Mouse (Mus musculus): ENCODE measurements around the gene Mrpl2. TPM values are rescaled to one million over a fixed set of nuclear protein-coding genes. Genes with fewer than 3 reads are reported as not detected.

Gene Mrpl2
- polyA plus RNA-seq, 1 experiment from 2014 or later = 81.9 TPM

DNA sequence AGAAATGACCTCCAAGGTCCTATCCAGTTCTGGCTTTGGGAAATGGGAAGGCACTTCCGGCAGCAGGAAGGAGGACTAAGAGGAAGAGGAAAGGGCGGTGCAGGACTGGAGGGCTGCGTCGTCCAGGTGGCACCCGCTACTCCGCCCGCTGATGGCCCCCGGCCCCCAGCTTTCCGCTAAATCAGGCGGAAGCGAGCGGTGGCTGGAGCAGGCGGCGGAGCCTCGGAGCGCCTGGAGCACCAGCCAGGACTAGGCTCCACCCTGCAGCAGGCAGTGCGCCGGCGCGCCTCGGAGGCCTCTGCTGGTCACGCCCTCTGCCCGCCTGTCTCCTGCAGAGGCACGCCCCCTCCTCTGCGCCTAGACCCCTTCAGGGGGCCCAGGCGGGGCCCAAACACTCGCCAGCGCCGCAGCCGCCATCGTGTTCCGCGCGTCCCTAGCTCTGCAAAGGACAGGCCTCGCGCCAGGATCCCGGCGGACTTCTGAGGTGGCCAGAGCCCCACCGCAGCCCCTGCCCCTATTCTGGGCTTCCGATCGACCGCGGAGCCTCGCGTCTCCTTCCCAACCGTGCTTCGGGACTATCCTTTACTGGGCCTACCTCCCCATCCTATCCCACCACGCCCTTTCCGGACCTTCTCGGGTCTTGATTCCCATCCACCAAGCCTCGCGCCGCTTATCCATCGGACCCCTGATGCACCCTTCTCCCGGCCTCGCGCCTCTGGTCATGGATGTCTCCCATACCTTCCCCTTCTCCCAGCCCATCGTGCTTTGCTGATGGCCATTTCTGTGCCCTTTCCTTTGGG is 4.4 kb downstream of the Mrpl2 start, which contains the start of gene Cul7:
Cul7 (plus strand) TSS at position 106 of the 800 bp plus-strand sequence.
- no peaks in the 10 kb centered on the region for H3K27me3 ChIP-seq
- H3K4me1 ChIP-seq = peaks cover 43% of the 10 kb centered on the region
- peak within 1 kb of the TSS; percentile 87 for H3K4me2 ChIP-seq (replicated peaks)
- peak within 1 kb of the TSS; percentile 73 for H3K4me3 ChIP-seq
- H3K36me3 ChIP-seq = peaks cover 19% of the 10 kb centered on the region; the same call in 1 of the 2 replicates
- peak; percentile 95 for ATAC-seq (replicated peaks)
- peak within 1 kb of the TSS; percentile 92 for H3K9ac ChIP-seq (replicated peaks)
- under 1% methylated on average over 58 of the region's 58 CpGs for WGBS
- peak within 1 kb of the TSS; percentile 92 for H3K27ac ChIP-seq (replicated peaks)
- H3K9me3 ChIP-seq = no peaks in the 10 kb centered on the region

DNA sequence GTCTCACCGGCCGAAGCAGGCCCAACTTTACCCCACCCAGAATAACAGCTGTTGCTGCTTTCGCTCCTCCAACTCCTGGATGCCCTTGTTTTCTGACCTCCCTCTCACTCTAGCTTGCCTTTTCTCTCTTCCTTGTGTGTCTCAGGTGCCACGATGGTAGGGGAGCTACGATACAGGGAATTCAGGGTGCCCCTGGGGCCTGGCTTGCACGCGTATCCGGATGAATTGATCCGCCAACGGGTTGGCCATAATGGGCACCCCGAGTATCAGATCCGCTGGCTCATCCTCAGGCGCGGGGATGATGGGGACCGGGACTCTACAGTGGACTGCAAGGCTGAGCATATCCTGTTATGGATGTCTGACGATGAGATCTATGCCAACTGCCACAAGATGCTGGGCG is 5.3 kb downstream of the Mrpl2 start:
- Histone ChIP-seq H3K9me3 (no peaks in the 10 kb centered on the region), H3K27ac (replicated peaks) (no peak overlapping the region), H3K4me2 (replicated peaks) (peak overlapping the region; percentile 87), H3K9ac (replicated peaks) (peak overlapping the region; percentile 92), H3K27me3 (no peaks in the 10 kb centered on the region), H3K36me3 (peaks cover 25% of the 10 kb centered on the region; the same call in 1 of the 2 replicates), H3K4me1 (peaks cover 42% of the 10 kb centered on the region), H3K4me3 (peak overlapping the region; percentile 73)
- 79% methylated on average over 17 of the region's 17 CpGs for WGBS
- ATAC-seq (replicated peaks) = no peak

DNA sequence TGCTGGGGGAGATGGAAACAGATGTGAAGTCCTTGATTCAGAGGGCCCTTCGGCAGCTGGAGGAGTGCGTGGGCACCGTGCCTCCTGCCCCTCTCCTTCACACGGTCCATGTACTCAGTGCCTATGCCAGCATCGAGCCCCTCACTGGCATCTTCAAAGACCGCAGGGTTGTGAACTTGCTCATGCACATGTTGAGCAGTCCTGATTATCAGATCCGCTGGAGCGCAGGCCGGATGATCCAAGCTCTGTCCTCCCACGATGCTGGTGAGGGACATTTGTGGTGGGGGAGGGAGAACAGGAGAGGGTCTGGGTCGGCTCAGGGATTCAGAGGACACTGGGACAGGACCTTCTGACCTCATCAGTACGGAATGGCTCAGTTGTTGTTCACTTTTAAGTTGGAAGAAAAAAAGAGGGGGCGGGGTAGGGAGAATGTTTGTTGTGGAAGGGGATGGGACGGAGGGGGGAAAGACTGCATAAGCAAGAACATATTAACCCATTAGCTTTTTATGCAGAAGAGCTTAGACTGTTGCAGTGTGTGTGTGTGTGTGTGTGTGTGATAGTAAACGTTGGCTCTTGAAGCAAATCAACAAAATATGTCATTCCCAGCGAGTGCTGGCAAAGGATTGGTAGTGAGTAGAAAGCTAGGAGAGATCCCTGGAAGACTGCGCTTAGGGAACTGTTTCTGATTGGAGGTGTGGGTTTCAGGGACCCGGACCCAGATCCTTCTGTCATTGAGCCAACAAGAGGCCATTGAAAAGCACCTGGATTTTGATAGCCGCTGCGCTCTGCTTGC is 5.9 kb downstream of the Mrpl2 start:
- H3K27me3 ChIP-seq = no peaks in the 10 kb centered on the region
- H3K27ac ChIP-seq (replicated peaks) = no peak overlapping the region
- peak overlapping the region; percentile 73 for H3K4me3 ChIP-seq
- WGBS = 74% methylated on average over 20 of the region's 20 CpGs
- H3K9me3 ChIP-seq = no peaks in the 10 kb centered on the region
- peak overlapping the region; percentile 92 for H3K9ac ChIP-seq (replicated peaks)
- ATAC-seq (replicated peaks) = no peak
- H3K4me1 ChIP-seq = peaks cover 36% of the 10 kb centered on the region
- peaks cover 32% of the 10 kb centered on the region; the same call in 1 of the 2 replicates for H3K36me3 ChIP-seq
- H3K4me2 ChIP-seq (replicated peaks) = peak overlapping the region; percentile 87

DNA sequence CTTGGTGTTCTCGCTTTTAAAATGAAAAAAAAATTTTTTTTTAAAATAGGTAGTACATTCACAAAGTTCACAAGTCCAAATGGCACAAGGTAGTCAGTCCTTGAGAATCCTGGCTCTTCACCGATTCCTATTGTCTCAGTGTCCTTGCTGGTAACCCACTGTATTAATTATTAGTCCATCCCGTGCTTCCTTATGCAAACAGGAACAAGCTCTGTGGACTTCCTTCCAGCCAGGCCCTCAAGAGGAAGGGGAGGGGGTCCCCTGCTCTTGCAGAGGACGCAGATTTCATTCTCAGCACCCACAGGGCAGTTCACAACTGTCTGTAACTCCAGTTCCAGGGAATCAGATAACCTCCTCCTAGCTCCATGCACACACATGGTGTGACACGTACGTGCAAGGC is 10.0 kb downstream of the Mrpl2 start:
- no peak for ATAC-seq (replicated peaks)
- Histone ChIP-seq H3K4me2 (replicated peaks) (no peak overlapping the region), H3K9ac (replicated peaks) (no peak overlapping the region), H3K4me3 (no peak overlapping the region), H3K36me3 (peaks cover 69% of the 10 kb centered on the region), H3K27me3 (no peaks in the 10 kb centered on the region), H3K9me3 (no peaks in the 10 kb centered on the region), H3K27ac (replicated peaks) (no peak overlapping the region), H3K4me1 (peaks cover 20% of the 10 kb centered on the region)
- WGBS = 85% methylated on average over 6 of the region's 6 CpGs

DNA sequence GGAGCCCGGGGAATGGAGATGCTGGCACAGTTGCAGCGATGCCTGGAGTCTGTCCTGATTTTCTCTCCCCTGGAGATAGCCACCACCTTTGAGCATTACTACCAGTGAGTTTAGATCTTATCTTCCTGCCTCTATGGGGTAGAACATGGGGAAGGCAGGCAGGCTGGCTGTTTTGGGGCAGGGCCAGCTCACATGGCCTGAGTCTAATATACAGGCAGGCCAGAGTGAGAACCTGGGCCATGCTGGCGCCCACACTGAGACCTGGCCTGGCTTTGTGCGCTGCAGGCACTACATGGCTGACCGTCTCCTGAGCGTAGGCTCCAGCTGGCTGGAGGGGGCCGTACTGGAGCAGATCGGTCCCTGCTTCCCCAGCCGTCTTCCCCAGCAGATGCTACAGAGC is 15.3 kb downstream of the Mrpl2 start:
- Histone ChIP-seq H3K27ac (replicated peaks) (no peak overlapping the region), H3K9ac (replicated peaks) (no peak overlapping the region), H3K4me1 (no peaks in the 10 kb centered on the region), H3K4me2 (replicated peaks) (no peak overlapping the region), H3K4me3 (no peak overlapping the region), H3K36me3 (peaks cover 86% of the 10 kb centered on the region), H3K9me3 (no peaks in the 10 kb centered on the region), H3K27me3 (no peaks in the 10 kb centered on the region)
- ATAC-seq (replicated peaks) = no peak
- 96% methylated on average over 9 of the region's 9 CpGs for WGBS

DNA sequence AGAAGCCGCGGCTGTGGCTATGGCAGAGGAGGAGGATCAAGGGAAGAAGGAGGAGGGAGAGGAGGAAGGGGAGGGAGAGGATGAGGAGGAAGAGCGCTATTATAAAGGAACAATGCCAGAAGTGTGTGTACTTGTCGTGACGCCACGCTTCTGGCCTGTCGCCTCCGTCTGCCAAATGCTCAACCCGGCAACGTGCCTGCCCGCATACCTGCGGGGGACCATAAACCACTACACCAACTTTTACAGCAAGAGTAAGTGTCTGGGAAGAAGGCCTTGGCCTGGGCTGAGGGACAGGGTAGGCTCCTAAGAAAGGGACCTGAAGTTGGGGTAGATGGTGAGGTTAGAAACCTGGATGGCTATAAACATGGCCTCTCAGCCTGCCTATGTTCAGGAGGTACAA is 16.0 kb downstream of the Mrpl2 start:
- Histone ChIP-seq H3K4me3 (no peak overlapping the region), H3K36me3 (peaks cover 84% of the 10 kb centered on the region), H3K4me2 (replicated peaks) (no peak overlapping the region), H3K27ac (replicated peaks) (no peak overlapping the region), H3K27me3 (no peaks in the 10 kb centered on the region), H3K9ac (replicated peaks) (no peak overlapping the region), H3K9me3 (no peaks in the 10 kb centered on the region), H3K4me1 (no peaks in the 10 kb centered on the region)
- no peak for ATAC-seq (replicated peaks)
- WGBS = 89% methylated on average over 12 of the region's 12 CpGs

DNA sequence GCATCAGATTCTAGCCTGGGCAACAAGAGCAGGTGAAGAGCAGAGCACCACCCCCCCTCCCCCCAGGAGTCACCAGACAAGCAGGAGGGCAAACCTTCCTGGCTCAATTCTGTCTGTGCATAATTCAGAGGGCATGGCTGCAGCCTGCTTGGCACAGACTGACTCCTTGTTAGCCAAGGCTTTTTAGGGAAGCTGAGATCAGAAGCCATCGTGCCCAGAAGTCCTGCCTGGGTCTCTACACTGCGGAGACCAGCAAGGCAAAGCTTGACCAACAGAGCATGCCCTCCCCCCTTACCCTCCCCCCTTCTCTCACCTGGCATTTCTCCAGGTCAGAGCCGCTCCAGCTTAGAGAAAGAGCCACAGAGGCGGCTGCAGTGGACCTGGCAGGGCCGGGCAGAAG is 16.7 kb downstream of the Mrpl2 start:
- H3K4me1 ChIP-seq = no peaks in the 10 kb centered on the region
- WGBS = 88% methylated on average over 5 of the region's 5 CpGs
- ATAC-seq (replicated peaks) = no peak
- no peak overlapping the region for H3K4me2 ChIP-seq (replicated peaks)
- H3K4me3 ChIP-seq = no peak overlapping the region
- no peaks in the 10 kb centered on the region for H3K9me3 ChIP-seq
- no peak overlapping the region for H3K9ac ChIP-seq (replicated peaks)
- H3K27me3 ChIP-seq = no peaks in the 10 kb centered on the region
- H3K36me3 ChIP-seq = peaks cover 80% of the 10 kb centered on the region
- no peak overlapping the region for H3K27ac ChIP-seq (replicated peaks)

DNA sequence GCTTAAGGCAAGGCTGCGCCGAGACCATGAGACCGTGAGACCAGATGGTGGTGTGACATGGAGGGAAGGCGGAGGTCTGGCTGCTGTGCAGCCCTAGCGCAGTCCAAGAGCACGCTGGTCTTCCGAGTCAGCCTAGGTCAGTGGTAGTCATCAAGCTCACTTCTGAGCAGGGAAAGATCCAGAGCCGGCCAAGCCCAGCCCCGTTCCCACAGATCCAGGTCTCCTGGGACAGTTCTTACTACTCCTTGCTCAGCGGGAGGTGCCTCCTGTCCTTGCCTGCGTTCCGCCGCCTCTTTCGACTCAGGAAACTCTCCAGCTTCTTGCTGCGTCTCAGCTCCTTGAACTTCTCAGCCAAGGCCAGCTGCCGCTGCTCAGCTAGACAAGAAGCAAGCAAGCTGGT is 21.7 kb downstream of the Mrpl2 start:
- peaks cover 53% of the 10 kb centered on the region for H3K36me3 ChIP-seq
- ATAC-seq (replicated peaks) = no peak

DNA sequence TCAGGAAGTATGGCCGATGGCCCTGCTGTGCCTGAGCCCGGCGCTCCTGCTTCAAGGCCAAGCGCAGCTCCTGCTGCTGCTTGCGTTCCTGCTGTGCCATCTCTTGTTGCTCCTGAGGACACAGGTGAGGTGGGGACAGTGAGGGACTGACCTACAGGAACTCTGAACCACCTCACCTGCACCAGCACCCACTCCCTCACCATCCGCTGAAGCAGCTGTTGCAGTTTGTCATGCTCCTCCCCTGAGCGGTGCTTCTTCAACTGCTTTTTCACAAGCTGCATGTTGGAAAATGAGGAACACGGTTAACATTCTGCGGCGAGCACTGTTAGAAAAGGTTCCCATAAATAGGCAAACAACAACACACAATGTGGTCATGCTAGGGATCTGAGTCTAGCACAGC is 23.9 kb downstream of the Mrpl2 start:
- Histone ChIP-seq H3K4me2 (replicated peaks) (no peak overlapping the region), H3K27ac (replicated peaks) (no peak overlapping the region), H3K36me3 (peaks cover 34% of the 10 kb centered on the region), H3K9me3 (no peaks in the 10 kb centered on the region), H3K4me1 (peaks cover 18% of the 10 kb centered on the region), H3K9ac (replicated peaks) (no peak overlapping the region), H3K4me3 (no peak overlapping the region), H3K27me3 (no peaks in the 10 kb centered on the region)
- no peak for ATAC-seq (replicated peaks)
- WGBS = 96% methylated on average over 10 of the region's 10 CpGs

More for the DNA sequence above, 21.7 kb downstream of the Mrpl2 start:
- Histone ChIP-seq H3K4me2 (replicated peaks) (no peak overlapping the region), H3K9ac (replicated peaks) (no peak overlapping the region), H3K9me3 (no peaks in the 10 kb centered on the region), H3K4me1 (no peaks in the 10 kb centered on the region; the same call in 1 of the 2 replicates), H3K4me3 (no peak overlapping the region), H3K27me3 (no peaks in the 10 kb centered on the region), H3K27ac (replicated peaks) (no peak overlapping the region)
- 89% methylated on average over 16 of the region's 16 CpGs for WGBS

DNA sequence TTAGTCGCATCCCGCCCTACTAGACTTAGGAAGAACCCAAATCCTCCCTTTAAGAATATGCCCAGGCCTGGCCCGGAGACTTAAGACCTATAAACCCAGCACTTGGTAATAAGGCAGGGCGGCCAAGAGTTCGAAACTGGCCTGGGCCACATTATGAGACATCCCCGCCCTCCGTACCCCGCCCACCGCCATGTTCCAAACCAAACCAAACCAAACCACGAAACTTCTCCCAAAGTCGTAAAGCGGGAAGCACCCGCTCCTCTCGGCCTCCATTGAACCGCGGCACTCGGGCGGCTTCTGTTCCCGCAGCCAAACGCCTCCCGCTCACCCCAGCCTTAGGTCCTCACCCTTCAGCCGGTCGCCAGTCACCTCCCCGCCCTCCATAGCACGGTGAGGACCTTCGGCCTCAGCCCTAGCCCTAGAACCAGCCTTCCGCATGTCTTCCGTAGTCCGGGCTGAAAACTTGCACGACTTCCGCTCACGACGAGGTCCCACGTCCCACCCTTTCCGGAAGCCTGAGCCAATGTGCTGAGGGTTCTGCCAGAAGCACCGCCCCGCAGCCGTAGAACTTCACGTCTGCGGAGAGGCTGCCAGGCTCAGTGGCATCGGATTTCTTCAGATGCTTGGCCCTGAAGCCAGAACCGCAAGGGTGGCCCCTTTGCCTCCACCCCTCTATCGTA is 28.0 kb downstream of the Mrpl2 start, which contains the start of gene Rrp36:
Rrp36 (minus strand) TSS at position 503 of the 680 bp plus-strand sequence.
- Histone ChIP-seq H3K27me3 (no peaks in the 10 kb centered on the region), H3K9ac (replicated peaks) (peak within 1 kb of the TSS; percentile 60), H3K9me3 (no peaks in the 10 kb centered on the region), H3K27ac (replicated peaks) (peak within 1 kb of the TSS; percentile 69), H3K4me3 (peak within 1 kb of the TSS; percentile 73), H3K36me3 (peaks cover 44% of the 10 kb centered on the region), H3K4me2 (replicated peaks) (peak within 1 kb of the TSS; percentile 83), H3K4me1 (peaks cover 25% of the 10 kb centered on the region)
- under 1% methylated on average over 43 of the region's 43 CpGs for WGBS
- ATAC-seq (replicated peaks) = peak; percentile 94

DNA sequence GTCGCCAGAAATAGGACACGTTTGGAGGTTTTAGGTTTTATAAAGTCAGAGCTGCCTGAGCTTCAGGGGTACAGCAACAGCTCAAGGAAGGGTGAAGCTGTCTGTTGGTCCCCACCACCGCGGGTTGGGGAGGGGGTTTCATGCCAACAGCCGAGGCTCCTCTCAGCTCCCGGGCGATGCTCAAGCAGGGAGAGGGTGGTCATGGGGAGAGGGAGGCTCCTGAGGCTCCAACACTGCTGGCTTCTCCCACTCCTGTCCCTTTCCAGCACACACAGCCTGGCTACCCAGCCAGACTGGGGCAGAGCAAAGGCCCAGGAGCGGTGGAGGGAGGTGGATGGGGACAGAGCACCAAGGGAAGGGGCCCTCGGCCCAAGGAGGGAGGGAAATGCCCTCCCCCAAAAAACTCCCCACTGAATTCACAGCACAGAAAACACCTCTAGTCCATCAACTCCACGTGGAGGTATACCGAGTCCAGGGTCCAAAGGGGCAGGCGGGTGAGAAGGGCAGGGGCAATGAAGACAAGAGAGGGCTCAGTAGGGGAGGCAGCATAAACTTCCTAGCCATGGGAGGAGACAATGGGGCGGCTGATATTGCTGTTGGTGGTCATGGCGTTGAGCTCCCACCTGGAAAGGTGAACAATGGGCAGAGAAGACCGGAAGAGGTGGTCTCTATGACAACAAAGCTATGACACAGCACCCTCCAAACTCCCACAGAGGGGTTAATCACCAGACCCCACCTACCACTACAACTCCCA is 28.7 kb downstream of the Mrpl2 start:
- Histone ChIP-seq H3K27ac (replicated peaks) (peak overlapping the region; percentile 69), H3K36me3 (peaks cover 37% of the 10 kb centered on the region), H3K9me3 (no peaks in the 10 kb centered on the region), H3K9ac (replicated peaks) (peak overlapping the region; percentile 60), H3K4me2 (replicated peaks) (peak overlapping the region; percentile 83), H3K27me3 (no peaks in the 10 kb centered on the region), H3K4me3 (peak overlapping the region; percentile 73), H3K4me1 (peaks cover 33% of the 10 kb centered on the region)
- WGBS = 13% methylated on average over 14 of the region's 15 CpGs
- peak; percentile 53 for ATAC-seq (replicated peaks)

All from forebrain, embryonic 15.5 days (tissue).